Mouse (Mus musculus): ENCODE data around the gene Gm7137. TPM values are rescaled to one million over a fixed set of nuclear protein-coding genes. Genes with fewer than 3 reads are reported as not detected.
"Not testable (repeated sequence)": the region's sequence is repeated elsewhere in the genome, so short reads cannot be mapped to it uniquely, and the experiment has no call there.

Gm7137 gene
- polyA plus RNA-seq, 1 experiment from 2014 or later = not detected

DNA sequence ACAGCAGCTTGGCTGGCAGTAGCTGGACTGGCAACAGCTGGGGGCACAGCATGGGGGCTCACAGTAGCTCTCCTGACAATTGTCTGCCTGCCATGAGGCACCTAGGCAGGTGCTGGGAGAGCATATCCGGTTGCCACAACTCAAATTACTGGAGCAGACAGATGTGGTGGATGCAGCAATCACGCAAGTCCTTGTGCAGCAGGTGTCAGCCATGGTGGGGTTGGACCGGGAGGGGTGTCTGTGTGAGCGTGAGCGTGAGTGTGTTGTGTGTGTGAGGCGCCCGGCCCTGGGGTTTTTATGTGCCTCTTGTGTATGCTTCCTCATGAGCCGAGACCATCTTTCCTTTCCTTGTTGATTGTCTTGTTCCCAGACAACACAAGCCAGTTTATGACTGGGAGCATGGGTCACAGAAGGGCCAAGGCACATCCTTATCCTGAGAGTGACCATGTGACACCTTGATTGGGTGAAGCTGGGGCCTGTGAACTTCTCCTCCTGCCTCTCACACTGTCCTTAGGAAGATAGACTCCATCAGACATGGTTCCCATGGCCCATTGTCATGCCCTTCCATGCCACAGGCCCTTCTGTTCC, 11.0 kb upstream of the Gm7137 start, which contains the start of gene Gm19668:
Gm19668 (minus strand) TSS at position 213 of the 588 bp plus-strand sequence.
- H3K27ac ChIP-seq (ENCODE audit: low read length) = no peak within 1 kb of the TSS
- no peak within 1 kb of the TSS for H3K4me3 ChIP-seq (ENCODE audit: low read depth, low read length)
- 66% methylated on average over 8 of the region's 8 CpGs for WGBS
- no peaks in the 10 kb centered on the region for H3K4me1 ChIP-seq (ENCODE audit: control insufficient read depth, insufficient read depth, low read length)
- no peaks in the 10 kb centered on the region for H3K9me3 ChIP-seq (replicated peaks; ENCODE audit: control insufficient read depth, low read length, poor library complexity, severe bottlenecking)
- ATAC-seq = no peak
- H3K4me2 ChIP-seq (ENCODE audit: low read length) = no peak within 1 kb of the TSS
- H3K36me3 ChIP-seq (ENCODE audit: control insufficient read depth, insufficient read depth, low read length) = no peaks in the 10 kb centered on the region
- H3K9ac ChIP-seq (ENCODE audit: low read depth, low read length) = no peak within 1 kb of the TSS
- H3K27me3 ChIP-seq (ENCODE audit: control insufficient read depth, insufficient read depth, low read depth, low read length) = no peaks in the 10 kb centered on the region

DNA sequence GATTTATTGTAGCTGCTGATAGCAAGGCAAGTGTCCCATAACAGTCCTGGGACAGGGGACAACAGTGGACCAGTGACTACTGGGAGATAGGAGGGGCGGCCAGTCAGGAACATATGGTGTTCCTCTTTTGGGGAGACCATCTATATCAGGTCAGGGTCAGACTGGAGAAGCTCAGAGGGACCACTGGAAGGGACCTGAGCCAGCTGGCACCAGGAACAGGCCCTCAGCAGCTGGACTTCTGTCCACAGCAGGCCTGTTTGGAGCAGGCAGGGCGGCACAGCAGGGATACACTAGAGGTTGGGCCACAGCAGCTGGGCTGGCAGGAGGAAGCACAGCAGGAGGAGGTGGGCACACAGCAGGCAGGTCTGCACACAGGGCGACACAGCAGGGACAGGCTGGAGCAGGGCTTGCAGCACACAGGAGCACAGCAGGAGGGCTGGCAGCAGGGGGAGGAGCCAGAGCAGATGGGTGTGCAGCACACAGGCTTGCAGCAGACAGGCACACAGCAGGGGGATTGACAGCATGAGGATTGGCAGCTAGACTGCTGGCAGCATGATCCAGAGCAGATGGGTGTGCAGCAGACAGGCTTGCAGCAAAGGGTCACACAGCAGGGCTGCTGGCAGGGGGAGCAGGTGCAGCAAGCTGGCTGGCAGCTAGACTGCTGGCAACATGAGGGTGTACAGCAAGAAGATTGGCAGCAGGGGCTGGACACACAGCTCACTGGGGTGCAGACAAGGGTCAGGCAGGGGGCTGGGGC, 10.3 kb upstream of the Gm7137 start:
- H3K4me3 ChIP-seq (ENCODE audit: low read depth, low read length); H3K9ac ChIP-seq (ENCODE audit: low read depth, low read length); H3K4me1 ChIP-seq (ENCODE audit: control insufficient read depth, insufficient read depth, low read length); H3K27ac ChIP-seq (ENCODE audit: low read length); H3K4me2 ChIP-seq (ENCODE audit: low read length); H3K9me3 ChIP-seq (replicated peaks; ENCODE audit: control insufficient read depth, low read length, poor library complexity, severe bottlenecking); ATAC-seq; H3K27me3 ChIP-seq (ENCODE audit: control insufficient read depth, insufficient read depth, low read depth, low read length); H3K36me3 ChIP-seq (ENCODE audit: control insufficient read depth, insufficient read depth, low read length): not testable (repeated sequence)
- 39% methylated on average over 3 of the region's 3 CpGs for WGBS

DNA sequence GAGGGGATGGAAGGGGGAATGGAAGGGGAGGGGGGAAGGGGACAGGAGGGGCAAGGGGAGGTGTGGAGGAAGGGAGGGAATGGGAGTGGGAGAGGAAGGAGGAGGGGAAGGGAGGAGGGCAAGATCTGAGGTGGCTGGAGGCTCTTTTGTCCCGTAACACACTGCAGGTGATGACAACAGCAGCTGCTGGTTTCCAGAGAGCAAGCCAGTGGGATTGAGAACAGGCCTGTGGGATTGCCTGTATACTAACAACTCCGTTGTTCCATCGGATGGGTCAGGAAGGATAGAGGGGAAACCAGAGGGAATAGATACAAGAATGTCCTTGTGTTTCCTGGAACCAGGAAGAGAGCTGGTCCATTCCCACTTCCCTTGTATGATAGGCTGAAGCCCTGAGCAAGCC, 9.7 kb upstream of the Gm7137 start:
- Histone ChIP-seq H3K36me3 (ENCODE audit: control insufficient read depth, insufficient read depth, low read length) (no peaks in the 10 kb centered on the region), H3K4me2 (ENCODE audit: low read length) (no peak overlapping the region), H3K9me3 (replicated peaks; ENCODE audit: control insufficient read depth, low read length, poor library complexity, severe bottlenecking) (no peaks in the 10 kb centered on the region), H3K4me3 (ENCODE audit: low read depth, low read length) (no peak overlapping the region), H3K27me3 (ENCODE audit: control insufficient read depth, insufficient read depth, low read depth, low read length) (no peaks in the 10 kb centered on the region), H3K27ac (ENCODE audit: low read length) (no peak overlapping the region), H3K9ac (ENCODE audit: low read depth, low read length) (no peak overlapping the region), H3K4me1 (ENCODE audit: control insufficient read depth, insufficient read depth, low read length) (no peaks in the 10 kb centered on the region)
- WGBS = 18% methylated on average over 3 of the region's 3 CpGs
- no peak for ATAC-seq

DNA sequence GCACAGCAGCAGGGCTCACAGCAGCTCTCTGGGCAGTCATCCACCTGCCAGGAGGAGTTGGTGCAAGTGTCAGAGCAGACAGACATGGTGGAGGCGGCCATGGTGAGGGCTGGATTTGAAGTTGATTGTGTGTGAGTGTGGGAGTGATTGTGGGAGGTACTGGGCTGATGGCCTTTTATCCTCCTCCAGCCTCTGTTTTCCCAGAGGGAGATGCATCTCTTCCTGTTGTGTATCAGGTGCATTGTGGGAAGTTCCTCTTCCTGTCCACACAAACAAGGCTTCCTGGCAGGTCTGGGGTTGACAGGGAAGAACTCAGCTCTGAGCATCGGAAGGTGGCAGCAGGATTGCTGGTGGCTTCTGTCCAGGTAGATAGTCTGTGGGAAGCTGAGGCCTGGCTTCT, 7.0 kb upstream of the Gm7137 start, which contains the start of gene Gm9639:
Gm9639 (minus strand) TSS at position 101 of the 400 bp plus-strand sequence.
- Histone ChIP-seq H3K4me2 (ENCODE audit: low read length) (no peak within 1 kb of the TSS), H3K9ac (ENCODE audit: low read depth, low read length) (no peak within 1 kb of the TSS), H3K27ac (ENCODE audit: low read length) (no peak within 1 kb of the TSS), H3K36me3 (ENCODE audit: control insufficient read depth, insufficient read depth, low read length) (no peaks in the 10 kb centered on the region), H3K9me3 (replicated peaks; ENCODE audit: control insufficient read depth, low read length, poor library complexity, severe bottlenecking) (no peaks in the 10 kb centered on the region), H3K4me3 (ENCODE audit: low read depth, low read length) (no peak within 1 kb of the TSS), H3K4me1 (ENCODE audit: control insufficient read depth, insufficient read depth, low read length) (no peaks in the 10 kb centered on the region), H3K27me3 (ENCODE audit: control insufficient read depth, insufficient read depth, low read depth, low read length) (no peaks in the 10 kb centered on the region)
- ATAC-seq = no peak
- WGBS = 94% methylated on average over 2 of the region's 2 CpGs

DNA sequence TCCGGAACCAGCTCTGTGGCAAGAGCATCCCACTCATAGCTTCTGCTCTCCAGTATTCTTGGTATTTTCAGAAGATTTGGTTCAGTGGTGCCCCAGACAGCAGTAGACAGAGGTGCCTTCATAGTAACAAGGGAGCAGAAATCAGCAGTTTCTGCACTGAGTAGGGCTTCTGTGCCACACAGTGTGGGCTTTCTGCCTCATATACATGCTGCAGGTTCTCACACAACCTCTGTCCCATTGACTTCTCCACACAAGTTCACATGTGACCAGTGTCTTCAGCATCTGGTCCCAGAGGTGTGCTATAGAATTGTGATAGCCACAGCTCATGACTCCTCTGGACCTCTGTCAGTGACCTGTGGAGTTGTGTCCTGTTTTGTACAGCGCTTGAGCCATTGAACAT, 621 bp upstream of the Gm7137 start:
- H3K9ac ChIP-seq (ENCODE audit: low read depth, low read length) = no peak overlapping the region
- H3K9me3 ChIP-seq (replicated peaks; ENCODE audit: control insufficient read depth, low read length, poor library complexity, severe bottlenecking) = no peaks in the 10 kb centered on the region
- ATAC-seq = no peak
- no peaks in the 10 kb centered on the region for H3K4me1 ChIP-seq (ENCODE audit: control insufficient read depth, insufficient read depth, low read length)
- no peak overlapping the region for H3K27ac ChIP-seq (ENCODE audit: low read length)
- H3K27me3 ChIP-seq (ENCODE audit: control insufficient read depth, insufficient read depth, low read depth, low read length) = no peaks in the 10 kb centered on the region
- no peaks in the 10 kb centered on the region for H3K36me3 ChIP-seq (ENCODE audit: control insufficient read depth, insufficient read depth, low read length)
- WGBS = 77% methylated on average over 2 of the region's 2 CpGs
- H3K4me3 ChIP-seq (ENCODE audit: low read depth, low read length) = no peak overlapping the region
- H3K4me2 ChIP-seq (ENCODE audit: low read length) = no peak overlapping the region

DNA sequence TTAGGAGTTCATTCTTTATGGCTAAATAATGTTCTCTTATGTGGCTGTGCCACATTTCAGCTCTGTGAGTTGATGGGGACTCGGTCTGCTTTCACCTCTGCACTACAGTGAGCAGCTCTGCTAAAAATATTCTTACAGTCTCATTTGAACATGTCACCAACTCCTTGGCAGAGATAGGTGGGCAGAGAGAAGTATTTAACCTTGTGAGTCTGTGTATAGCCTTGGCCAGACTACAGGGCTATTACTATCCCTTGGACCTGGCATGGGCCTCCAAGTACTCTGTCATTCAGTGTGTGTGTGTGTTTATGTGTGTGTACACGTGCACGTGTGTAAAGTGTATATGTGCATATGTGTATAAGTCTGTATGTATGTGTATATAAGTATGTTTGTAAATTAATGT, 4.6 kb downstream of the Gm7137 start:
- H3K4me2 ChIP-seq (ENCODE audit: low read length); H3K36me3 ChIP-seq (ENCODE audit: control insufficient read depth, insufficient read depth, low read length); H3K4me1 ChIP-seq (ENCODE audit: control insufficient read depth, insufficient read depth, low read length); H3K27ac ChIP-seq (ENCODE audit: low read length); H3K4me3 ChIP-seq (ENCODE audit: low read depth, low read length); ATAC-seq; H3K9me3 ChIP-seq (replicated peaks; ENCODE audit: control insufficient read depth, low read length, poor library complexity, severe bottlenecking); H3K27me3 ChIP-seq (ENCODE audit: control insufficient read depth, insufficient read depth, low read depth, low read length); H3K9ac ChIP-seq (ENCODE audit: low read depth, low read length): not testable (repeated sequence)
- WGBS = 92% methylated on average over 2 of the region's 3 CpGs

DNA sequence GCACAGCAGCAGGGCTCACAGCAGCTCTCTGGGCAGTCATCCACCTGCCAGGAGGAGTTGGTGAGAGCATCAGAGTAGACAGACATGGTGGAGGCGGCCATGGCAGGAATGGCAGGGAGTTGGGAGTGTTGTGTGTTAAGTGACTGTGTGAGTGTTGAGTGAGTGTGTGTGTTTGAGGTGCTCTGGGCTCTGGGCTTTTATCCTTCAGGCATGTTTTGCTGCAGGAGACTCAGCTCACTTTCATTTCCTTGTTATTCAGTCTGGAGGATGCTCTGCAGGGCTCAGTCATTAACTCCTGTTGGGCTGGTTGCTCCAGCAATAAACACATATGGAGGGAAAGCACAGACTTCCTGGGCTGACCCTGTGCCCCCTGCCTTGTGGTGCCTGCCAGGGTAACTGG, 5.6 kb downstream of the Gm7137 start, which contains the start of gene Gm3250:
Gm3250 (minus strand) TSS at position 101 of the 400 bp plus-strand sequence.
- WGBS = no CpG with 5 or more reads among the region's 1 CpGs
- H3K27ac ChIP-seq (ENCODE audit: low read length); H3K27me3 ChIP-seq (ENCODE audit: control insufficient read depth, insufficient read depth, low read depth, low read length); H3K4me2 ChIP-seq (ENCODE audit: low read length); H3K9me3 ChIP-seq (replicated peaks; ENCODE audit: control insufficient read depth, low read length, poor library complexity, severe bottlenecking); H3K4me1 ChIP-seq (ENCODE audit: control insufficient read depth, insufficient read depth, low read length); H3K9ac ChIP-seq (ENCODE audit: low read depth, low read length); H3K36me3 ChIP-seq (ENCODE audit: control insufficient read depth, insufficient read depth, low read length); ATAC-seq; H3K4me3 ChIP-seq (ENCODE audit: low read depth, low read length): not testable (repeated sequence)

DNA sequence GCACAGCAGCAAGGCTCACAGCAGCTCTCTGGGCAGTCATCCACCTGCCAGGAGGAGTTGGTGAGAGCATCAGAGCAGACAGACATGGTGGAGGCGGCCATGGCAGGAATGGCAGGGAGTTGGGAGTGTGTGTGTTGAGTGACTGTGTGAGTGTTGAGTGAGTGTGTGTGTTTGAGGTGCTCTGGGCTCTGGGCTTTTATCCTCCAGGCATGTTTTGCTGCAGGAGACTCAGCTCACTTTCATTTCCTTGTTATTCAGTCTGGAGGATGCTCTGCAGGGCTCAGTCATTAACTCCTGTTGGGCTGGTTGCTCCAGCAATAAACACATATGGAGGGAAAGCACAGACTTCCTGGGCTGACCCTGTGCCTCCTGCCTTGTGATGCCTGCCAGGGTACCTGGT, 11.2 kb downstream of the Gm7137 start, which contains the start of gene Gm7138:
Gm7138 (minus strand) TSS at position 101 of the 400 bp plus-strand sequence.
- not testable (repeated sequence) for H3K4me1 ChIP-seq (ENCODE audit: control insufficient read depth, insufficient read depth, low read length); H3K27me3 ChIP-seq (ENCODE audit: control insufficient read depth, insufficient read depth, low read depth, low read length); H3K27ac ChIP-seq (ENCODE audit: low read length); H3K36me3 ChIP-seq (ENCODE audit: control insufficient read depth, insufficient read depth, low read length); H3K9me3 ChIP-seq (replicated peaks; ENCODE audit: control insufficient read depth, low read length, poor library complexity, severe bottlenecking); H3K4me2 ChIP-seq (ENCODE audit: low read length); H3K4me3 ChIP-seq (ENCODE audit: low read depth, low read length); H3K9ac ChIP-seq (ENCODE audit: low read depth, low read length); ATAC-seq
- WGBS = 43% methylated on average over 1 of the region's 1 CpGs

DNA sequence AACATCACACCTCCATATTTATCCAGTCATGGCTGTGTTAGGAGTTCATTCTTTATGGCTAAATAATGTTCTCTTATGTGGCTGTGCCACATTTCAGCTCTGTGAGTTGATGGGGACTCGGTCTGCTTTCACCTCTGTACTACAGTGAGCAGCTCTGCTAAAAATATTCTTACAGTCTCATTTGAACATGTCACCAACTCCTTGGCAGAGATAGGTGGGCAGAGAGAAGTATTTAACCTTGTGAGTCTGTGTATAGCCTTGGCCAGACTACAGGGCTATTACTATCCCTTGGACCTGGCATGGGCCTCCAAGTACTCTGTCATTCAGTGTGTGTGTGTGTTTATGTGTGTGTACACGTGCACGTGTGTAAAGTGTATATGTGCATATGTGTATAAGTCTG, 15.9 kb downstream of the Gm7137 start:
- not testable (repeated sequence) for H3K9me3 ChIP-seq (replicated peaks; ENCODE audit: control insufficient read depth, low read length, poor library complexity, severe bottlenecking); H3K27me3 ChIP-seq (ENCODE audit: control insufficient read depth, insufficient read depth, low read depth, low read length); ATAC-seq; H3K9ac ChIP-seq (ENCODE audit: low read depth, low read length); H3K4me3 ChIP-seq (ENCODE audit: low read depth, low read length); H3K36me3 ChIP-seq (ENCODE audit: control insufficient read depth, insufficient read depth, low read length); H3K4me1 ChIP-seq (ENCODE audit: control insufficient read depth, insufficient read depth, low read length); H3K4me2 ChIP-seq (ENCODE audit: low read length); H3K27ac ChIP-seq (ENCODE audit: low read length)
- 82% methylated on average over 1 of the region's 3 CpGs for WGBS
